Mouse (Mus musculus) midbrain, embryonic 12.5 days (tissue): ENCODE measurements around the gene Plekha6. TPM values are rescaled to one million over a fixed set of nuclear protein-coding genes. Genes with fewer than 3 reads are reported as not detected.
A peak's percentile ranks its signal among the peaks of the same experiment; 100 is the strongest.

Source experiments
- ATAC-seq: fragments of 200-750 bp; cut with Nextera tagmentation; 2 replicates; pipeline ENCODE4 v1.8.0; 2017; ENCODE audit warnings: low read depth, moderate TSS enrichment, moderate library complexity; ENCODE audit not compliant: low FRiP score
- H3K27ac ChIP-seq: fragments of 300-500 bp; sonication (generic); replicated peaks from 2 replicates; pipeline ENCODE4 v1.5.1; 2016; ENCODE audit warnings: mild to moderate bottlenecking
- H3K27me3 ChIP-seq: fragments of 300-500 bp; sonication (generic); 2 replicates; pipeline ENCODE4 v1.6.1; 2016; ENCODE audit warnings: mild to moderate bottlenecking
- H3K36me3 ChIP-seq: fragments of 300-500 bp; sonication (generic); 2 replicates; pipeline ENCODE4 v1.6.1; 2016
- H3K4me1 ChIP-seq: fragments of 300-500 bp; sonication (generic); 2 replicates; pipeline ENCODE4 v1.6.1; 2016
- H3K4me2 ChIP-seq: fragments of 300-500 bp; sonication (generic); replicated peaks from 2 replicates; pipeline ENCODE4 v1.6.1; 2016; ENCODE audit warnings: mild to moderate bottlenecking, moderate library complexity
- H3K4me3 ChIP-seq: fragments of 300-500 bp; sonication (generic); 2 replicates; pipeline ENCODE4 v1.5.1; 2016; ENCODE audit warnings: mild to moderate bottlenecking
- H3K9ac ChIP-seq: fragments of 300-500 bp; sonication (generic); replicated peaks from 2 replicates; pipeline ENCODE4 v1.6.1; 2016; ENCODE audit warnings: mild to moderate bottlenecking, moderate library complexity
- H3K9me3 ChIP-seq: fragments of 300-500 bp; sonication (generic); 2 replicates; pipeline ENCODE4 v1.6.1; 2016; ENCODE audit warnings: mild to moderate bottlenecking
- WGBS: fragments of 180-500 bp; shearing (Covaris S2); methylation state at CpG from one replicate; pipeline ENCODE4 v1.1.7; 2016; 5-methylcytosine and 5-hydroxymethylcytosine counted together
- polyA plus RNA-seq: library from polyadenylated mRNA; unstranded; fragments of >200 nt; fragmentation: Nextera tagmentation; extraction: Ambion mirVana; gene quantifications from 2 replicates; pipeline ENCODE4 v1.2.1, GENCODE M21; 2016

Plekha6 gene
- polyA plus RNA-seq, 1 experiment from 2014 or later, result 27.7 TPM

DNA sequence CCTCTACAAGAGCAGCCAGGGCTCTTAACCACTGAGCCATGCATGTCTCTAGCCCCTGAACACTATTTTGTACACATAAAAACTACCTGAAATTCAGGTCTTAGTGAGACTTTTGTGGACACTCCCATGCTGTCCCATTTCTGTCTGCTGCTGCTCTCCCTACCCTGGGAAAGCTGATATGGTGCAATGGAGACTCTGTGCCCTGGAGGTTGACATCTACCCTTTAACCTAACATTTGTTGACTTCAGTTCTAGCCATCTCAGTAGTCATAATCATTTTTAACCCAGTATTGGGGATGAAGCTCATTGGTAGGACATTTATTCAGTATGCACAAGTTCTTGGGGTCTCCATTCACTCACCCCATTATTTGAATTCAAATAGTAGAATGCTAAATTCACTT lies 60.7 kb downstream of the Plekha6 start:
- no peaks in the 10 kb centered on the region for H3K9me3 ChIP-seq
- H3K36me3 ChIP-seq, result no peaks in the 10 kb centered on the region
- peaks cover 45% of the 10 kb centered on the region for H3K4me1 ChIP-seq
- no peak overlapping the region for H3K27ac ChIP-seq
- 0 out of 2 replicates have a peak, but pooled peaks cover 5% of the 10 kb centered on the region for H3K27me3 ChIP-seq
- H3K4me2 ChIP-seq, result no peak overlapping the region
- no peak overlapping the region for H3K4me3 ChIP-seq
- H3K9ac ChIP-seq, result no peak overlapping the region
- ATAC-seq, result no peak

DNA sequence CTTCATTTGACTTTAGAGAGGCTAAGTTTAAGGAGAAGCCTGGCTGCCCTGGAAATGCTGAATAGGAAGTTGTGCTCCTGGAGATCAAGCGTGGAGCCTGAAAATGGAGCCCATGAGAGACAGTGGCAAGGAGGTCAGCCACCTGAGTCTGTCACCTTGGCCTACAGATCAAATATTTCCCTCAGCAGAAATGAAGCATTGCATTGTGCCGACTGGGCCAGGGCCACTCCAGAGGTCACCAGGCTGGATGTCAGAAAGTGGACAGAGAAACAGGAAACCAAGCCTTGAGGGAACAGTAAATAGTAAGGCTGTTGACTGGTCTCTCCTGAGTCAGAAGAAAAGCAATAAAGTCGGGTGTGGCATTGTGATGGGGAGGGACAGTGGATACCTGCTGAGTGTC lies 61.1 kb downstream of the Plekha6 start:
- WGBS, result 75% methylated on average over 3 of the region's 3 CpGs
- no peak overlapping the region for H3K27ac ChIP-seq

DNA sequence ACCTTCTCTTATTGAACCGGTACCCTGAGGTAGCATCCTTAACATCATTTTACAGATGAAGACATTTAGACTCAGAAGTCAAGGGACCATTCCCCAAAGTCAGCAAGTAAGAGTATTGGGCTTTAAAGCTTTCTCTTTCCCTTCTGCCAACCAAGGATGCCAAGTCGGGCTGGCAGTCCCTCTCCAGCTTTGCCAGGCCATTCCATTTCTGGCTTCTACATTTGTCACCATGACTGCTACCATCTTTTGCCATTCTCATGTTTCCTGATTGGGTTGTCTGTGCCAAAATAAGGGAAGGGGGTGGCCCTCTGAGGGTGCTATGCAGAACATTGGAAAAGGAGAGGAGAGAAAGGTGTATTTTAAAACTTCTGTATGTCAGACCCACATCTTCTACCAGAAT lies 61.6 kb downstream of the Plekha6 start:
- Histone ChIP-seq H3K9ac (0 out of 2 replicates have a peak overlapping the region, but pooled peaks have one; percentile 24), H3K27me3 (0 out of 2 replicates have a peak, but pooled peaks cover 5% of the 10 kb centered on the region), H3K9me3 (no peaks in the 10 kb centered on the region), H3K36me3 (no peaks in the 10 kb centered on the region), H3K4me2 (no peak overlapping the region), H3K27ac (peak overlapping the region; percentile 42; the same call in 1 of the 2 replicates), H3K4me3 (no peak overlapping the region), H3K4me1 (peaks cover 45% of the 10 kb centered on the region)
- WGBS, result 83% methylated on average over 2 of the region's 2 CpGs
- no peak for ATAC-seq

More for the DNA sequence above, 61.1 kb downstream of the Plekha6 start:
- no peak for ATAC-seq
- peaks cover 45% of the 10 kb centered on the region for H3K4me1 ChIP-seq
- H3K4me2 ChIP-seq, result no peak overlapping the region
- no peak overlapping the region for H3K4me3 ChIP-seq
- no peaks in the 10 kb centered on the region for H3K36me3 ChIP-seq
- no peak overlapping the region for H3K9ac ChIP-seq
- no peaks in the 10 kb centered on the region for H3K9me3 ChIP-seq
- 0 out of 2 replicates have a peak, but pooled peaks cover 5% of the 10 kb centered on the region for H3K27me3 ChIP-seq

DNA sequence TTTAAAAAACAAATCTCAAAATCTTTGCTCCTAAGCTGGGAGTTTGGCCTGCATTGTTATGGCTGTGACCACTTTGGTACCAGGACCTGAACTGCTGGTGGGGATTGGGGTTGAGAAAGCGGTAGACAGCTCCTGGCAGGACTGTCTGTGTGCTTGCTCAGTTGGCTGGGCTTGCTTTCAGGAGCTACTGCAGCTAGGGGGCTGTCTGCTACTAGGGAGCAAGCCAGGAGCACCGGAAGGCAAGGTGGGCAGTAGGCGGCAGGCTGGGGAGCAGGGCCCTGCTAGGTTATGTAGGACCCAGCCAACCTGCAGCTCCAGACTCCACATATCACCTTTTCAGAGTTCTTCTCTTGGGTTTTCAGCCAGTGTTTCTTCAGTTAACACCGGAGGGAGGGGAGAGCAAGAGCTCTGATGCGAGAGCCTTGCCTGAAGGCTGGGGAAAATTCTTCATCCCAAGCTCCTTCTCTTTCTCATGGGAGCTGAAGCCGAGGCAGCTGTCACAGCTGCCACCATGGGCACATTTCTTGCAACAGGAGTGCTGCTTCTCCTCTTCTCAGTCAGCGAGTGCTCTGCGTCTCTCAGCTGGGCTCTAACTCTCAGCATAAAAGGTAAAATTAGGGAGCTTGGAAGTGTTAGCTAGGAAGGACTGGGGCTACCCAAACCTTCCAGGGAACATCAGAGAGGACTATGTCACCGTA lies 62.1 kb downstream of the Plekha6 start:
- peak overlapping the region; percentile 24; the same call in 1 of the 2 replicates for H3K9ac ChIP-seq
- H3K4me3 ChIP-seq, result no peak overlapping the region
- H3K9me3 ChIP-seq, result no peaks in the 10 kb centered on the region
- no peaks in the 10 kb centered on the region for H3K36me3 ChIP-seq
- H3K27ac ChIP-seq, result peak overlapping the region; percentile 42
- H3K4me2 ChIP-seq, result no peak overlapping the region
- no peak for ATAC-seq
- H3K4me1 ChIP-seq, result peaks cover 45% of the 10 kb centered on the region
- H3K27me3 ChIP-seq, result 0 out of 2 replicates have a peak, but pooled peaks cover 5% of the 10 kb centered on the region
- 37% methylated on average over 9 of the region's 9 CpGs for WGBS

DNA sequence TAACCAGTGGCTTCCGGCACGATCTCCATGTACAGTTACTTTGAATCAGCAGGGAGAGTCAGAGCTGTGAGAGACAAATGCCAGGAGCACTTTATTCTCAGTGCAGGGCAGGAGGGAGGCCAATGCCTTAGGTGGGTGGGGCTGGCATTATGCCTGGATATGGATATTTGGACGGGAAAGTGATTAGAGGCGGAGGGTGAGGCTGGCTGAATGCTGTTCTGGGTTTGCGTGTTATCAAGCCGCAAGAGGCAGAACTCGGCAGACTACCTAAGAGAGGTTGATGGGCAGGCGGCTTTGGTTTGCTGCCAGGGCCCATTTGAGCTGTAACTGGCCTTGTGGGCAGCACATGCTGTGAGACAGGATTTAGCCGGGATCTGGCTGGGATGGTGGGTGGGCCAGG lies 62.9 kb downstream of the Plekha6 start:
- Histone ChIP-seq H3K4me3 (no peak overlapping the region), H3K27ac (peak overlapping the region; percentile 42; the same call in 1 of the 2 replicates), H3K4me1 (peaks cover 43% of the 10 kb centered on the region), H3K4me2 (0 out of 2 replicates have a peak overlapping the region, but pooled peaks have one; percentile 4), H3K27me3 (0 out of 2 replicates have a peak, but pooled peaks cover 5% of the 10 kb centered on the region), H3K9ac (no peak overlapping the region), H3K9me3 (no peaks in the 10 kb centered on the region), H3K36me3 (no peaks in the 10 kb centered on the region)
- WGBS, result 15% methylated on average over 9 of the region's 9 CpGs
- ATAC-seq, result peak; percentile 23; the same call in 1 of the 2 replicates

DNA sequence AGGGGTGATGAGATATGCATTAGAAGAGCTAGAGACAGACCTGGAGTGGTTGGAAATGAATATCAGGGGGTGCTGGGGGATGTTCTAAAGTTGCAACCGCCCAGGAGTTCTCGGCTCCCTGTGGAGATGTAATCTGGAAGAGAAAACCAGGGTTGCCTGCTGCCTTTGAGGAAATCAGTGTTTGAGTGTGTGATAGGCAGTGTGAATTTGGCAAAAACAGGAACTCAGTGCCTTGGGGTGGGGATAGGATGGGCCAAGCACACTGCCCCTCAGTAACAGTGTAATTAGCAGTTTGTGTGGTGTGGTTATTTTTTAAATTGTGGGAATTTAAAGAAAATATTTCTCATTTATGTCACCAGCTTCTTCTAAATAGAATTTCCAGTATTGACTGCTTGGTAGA lies 63.4 kb downstream of the Plekha6 start:
- Histone ChIP-seq H3K36me3 (no peaks in the 10 kb centered on the region), H3K4me3 (no peak overlapping the region), H3K4me2 (0 out of 2 replicates have a peak overlapping the region, but pooled peaks have one; percentile 4), H3K9me3 (no peaks in the 10 kb centered on the region), H3K27ac (0 out of 2 replicates have a peak overlapping the region, but pooled peaks have one; percentile 40), H3K9ac (no peak overlapping the region), H3K4me1 (peaks cover 40% of the 10 kb centered on the region), H3K27me3 (0 out of 2 replicates have a peak, but pooled peaks cover 5% of the 10 kb centered on the region)
- WGBS, result 29% methylated on average over 2 of the region's 2 CpGs
- no peak for ATAC-seq

DNA sequence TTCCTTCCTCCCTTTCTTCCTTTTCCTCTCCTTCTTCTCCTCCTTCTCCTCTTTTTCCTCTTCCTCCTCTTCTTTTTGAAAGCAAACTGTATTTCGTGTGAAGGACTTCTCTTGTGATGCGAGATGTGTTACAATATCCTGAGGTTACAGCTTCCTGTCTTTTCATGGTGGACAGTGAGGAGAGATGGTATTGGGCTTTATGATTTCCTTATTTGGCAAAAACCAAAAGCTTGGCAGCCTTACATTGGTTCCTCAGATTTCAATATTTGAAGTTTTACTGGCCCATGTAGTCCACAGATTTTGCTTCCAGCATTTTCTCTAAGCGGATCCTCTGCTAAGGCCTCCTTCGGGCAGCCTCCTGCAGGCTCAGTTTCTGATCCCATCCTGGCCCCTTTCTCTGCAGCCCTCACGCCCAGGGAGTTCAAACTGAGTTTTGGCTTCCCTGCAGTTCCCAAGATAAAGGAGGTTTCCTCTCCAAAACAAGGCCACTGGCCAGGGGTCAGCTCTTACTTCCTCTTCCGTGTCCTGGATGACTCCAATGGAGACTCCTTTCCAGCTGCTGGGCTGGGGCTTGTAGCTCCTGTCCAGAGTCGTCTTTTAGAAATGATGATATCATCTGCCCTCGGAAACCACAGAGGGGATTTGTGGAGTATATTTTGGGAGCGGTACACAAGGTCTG lies 64.9 kb downstream of the Plekha6 start:
- peaks cover 29% of the 10 kb centered on the region for H3K4me1 ChIP-seq
- H3K9me3 ChIP-seq, result no peaks in the 10 kb centered on the region
- no peak overlapping the region for H3K4me2 ChIP-seq
- ATAC-seq, result no peak
- no peak overlapping the region for H3K9ac ChIP-seq
- H3K27ac ChIP-seq, result no peak overlapping the region
- 0 out of 2 replicates have a peak, but pooled peaks cover 5% of the 10 kb centered on the region for H3K27me3 ChIP-seq
- WGBS, result 51% methylated on average over 9 of the region's 9 CpGs
- H3K4me3 ChIP-seq, result no peak overlapping the region
- H3K36me3 ChIP-seq, result no peaks in the 10 kb centered on the region

DNA sequence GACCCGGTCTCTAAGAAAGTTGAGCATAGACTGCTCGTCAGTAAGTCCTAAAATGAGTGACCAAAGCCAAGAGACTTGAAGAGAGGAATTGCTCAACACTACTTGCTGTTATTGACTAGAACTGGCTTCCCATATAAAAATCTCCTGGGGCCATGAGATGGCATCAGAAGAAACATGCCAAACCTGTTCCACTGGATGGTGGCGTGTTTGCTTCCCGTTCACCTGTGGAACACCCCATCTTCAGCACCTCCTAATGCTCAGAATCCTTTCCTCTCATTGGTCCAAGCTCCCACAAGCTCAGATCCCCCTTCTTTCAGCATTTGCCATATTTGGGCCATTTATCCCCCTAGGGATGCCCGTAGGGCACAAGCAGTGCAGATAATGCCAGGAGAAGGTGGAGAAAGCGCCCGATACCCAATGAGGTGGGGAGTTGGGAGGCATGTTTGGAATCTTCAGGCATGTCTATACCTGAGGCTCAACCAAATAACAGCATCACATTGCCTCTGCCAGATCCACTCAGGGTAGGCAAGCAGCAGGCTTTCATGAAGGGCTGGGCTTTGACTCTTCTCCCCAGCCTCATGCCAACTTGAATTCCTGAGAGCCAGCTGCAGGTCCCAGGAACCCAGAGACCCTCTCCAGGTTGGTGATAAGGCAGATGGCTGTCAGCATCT lies 67.6 kb downstream of the Plekha6 start:
- Histone ChIP-seq H3K4me1 (peaks cover 30% of the 10 kb centered on the region), H3K9ac (no peak overlapping the region), H3K27ac (no peak overlapping the region), H3K9me3 (no peaks in the 10 kb centered on the region), H3K4me3 (no peak overlapping the region), H3K36me3 (no peaks in the 10 kb centered on the region), H3K27me3 (no peaks in the 10 kb centered on the region), H3K4me2 (no peak overlapping the region)
- WGBS, result 95% methylated on average over 7 of the region's 7 CpGs
- ATAC-seq, result no peak

DNA sequence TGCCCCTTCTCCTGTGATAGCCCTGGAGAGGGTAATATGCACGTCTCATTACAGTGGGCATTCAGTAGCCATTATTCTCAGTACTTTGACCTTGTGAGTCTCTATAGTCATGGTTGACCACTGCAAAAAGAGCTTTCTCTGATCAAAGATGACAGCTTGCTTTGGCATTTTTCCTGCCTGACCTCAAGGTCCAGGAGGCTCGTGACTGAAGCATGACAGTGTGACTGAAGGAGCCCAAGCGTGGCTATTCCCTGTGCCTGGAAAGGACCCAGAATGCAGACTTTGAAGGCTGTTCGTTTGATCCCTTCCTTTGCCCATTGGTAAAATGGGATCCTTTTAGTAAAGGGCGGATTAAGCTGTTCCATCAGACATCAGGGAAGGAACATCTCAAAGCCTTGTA lies 71.9 kb downstream of the Plekha6 start:
- H3K27ac ChIP-seq, result no peak overlapping the region

DNA sequence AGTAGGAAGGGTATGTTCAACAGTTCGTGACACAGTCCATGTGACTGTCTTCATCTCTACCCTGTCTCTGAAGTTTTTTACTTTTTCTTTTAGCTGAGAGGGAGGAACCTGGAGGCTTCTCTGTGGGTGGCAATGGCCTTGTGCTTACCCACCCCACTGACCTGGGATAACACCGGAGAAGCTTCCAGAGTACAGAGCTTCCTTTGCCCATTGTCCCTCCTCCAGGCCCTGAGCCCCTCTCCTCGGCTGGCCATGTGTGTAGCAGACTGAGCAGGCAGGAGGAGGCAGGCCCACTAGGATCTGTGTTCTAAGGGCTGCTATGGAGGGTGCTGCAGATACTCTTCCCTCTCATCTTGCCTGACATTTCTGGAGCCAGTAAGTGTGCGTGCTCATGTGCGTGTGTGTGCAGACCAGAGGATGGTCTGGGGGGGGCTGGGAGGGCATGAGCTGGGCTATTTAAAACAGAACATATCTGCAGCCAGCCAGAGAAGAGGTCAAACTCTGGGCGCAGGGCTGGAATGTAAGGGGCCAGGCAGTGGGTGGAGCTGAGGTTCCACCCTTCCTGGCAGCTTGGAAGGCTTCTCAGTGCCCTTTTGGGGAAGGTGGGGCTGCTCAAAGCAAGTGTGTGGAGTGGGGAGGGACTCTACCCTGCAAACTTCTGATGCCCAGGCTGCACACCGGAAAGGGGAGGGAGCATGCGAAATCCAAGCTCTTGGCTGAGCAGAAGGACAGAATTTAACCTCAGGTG lies 72.9 kb downstream of the Plekha6 start:
- no peak for ATAC-seq
- no peak overlapping the region; the same call in 1 of the 2 replicates for H3K27ac ChIP-seq
- 52% methylated on average over 8 of the region's 8 CpGs for WGBS

More for the DNA sequence above, 71.9 kb downstream of the Plekha6 start:
- Histone ChIP-seq H3K4me3 (no peak overlapping the region), H3K27me3 (no peaks in the 10 kb centered on the region), H3K4me1 (peaks cover 42% of the 10 kb centered on the region), H3K4me2 (no peak overlapping the region), H3K9me3 (no peaks in the 10 kb centered on the region), H3K9ac (no peak overlapping the region), H3K36me3 (peaks cover 12% of the 10 kb centered on the region; the same call in 1 of the 2 replicates)
- ATAC-seq, result no peak
- WGBS, result 29% methylated on average over 5 of the region's 5 CpGs

DNA sequence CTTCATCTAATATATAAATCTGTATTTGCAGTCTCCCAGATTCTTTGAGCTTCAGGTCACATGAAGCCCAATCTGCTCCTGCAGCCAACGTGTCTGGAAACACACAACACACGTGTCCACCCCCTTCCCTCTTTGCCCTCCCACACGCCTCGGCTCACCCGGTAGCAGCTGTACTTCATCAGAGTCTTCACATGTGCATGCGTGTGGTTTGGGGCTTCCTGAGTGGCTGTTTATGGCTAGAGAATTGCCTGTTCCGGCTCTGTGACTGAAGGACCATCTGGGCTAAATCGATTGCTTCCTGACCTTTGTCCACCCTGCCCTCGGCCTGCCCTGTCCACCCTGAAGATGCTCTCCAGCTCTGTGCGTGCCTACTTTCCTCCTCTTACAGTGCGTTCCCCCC lies 73.7 kb downstream of the Plekha6 start:
- H3K9me3 ChIP-seq, result no peaks in the 10 kb centered on the region
- no peak overlapping the region for H3K27ac ChIP-seq
- peaks cover 12% of the 10 kb centered on the region; the same call in 1 of the 2 replicates for H3K36me3 ChIP-seq
- no peak overlapping the region for H3K4me2 ChIP-seq
- H3K27me3 ChIP-seq, result no peaks in the 10 kb centered on the region
- peaks cover 44% of the 10 kb centered on the region for H3K4me1 ChIP-seq
- no peak overlapping the region for H3K9ac ChIP-seq
- WGBS, result 72% methylated on average over 11 of the region's 11 CpGs
- H3K4me3 ChIP-seq, result no peak overlapping the region
- ATAC-seq, result no peak

More for the DNA sequence above, 72.9 kb downstream of the Plekha6 start:
- Histone ChIP-seq H3K4me3 (no peak overlapping the region), H3K4me2 (no peak overlapping the region), H3K4me1 (peaks cover 44% of the 10 kb centered on the region), H3K9me3 (no peaks in the 10 kb centered on the region), H3K36me3 (peaks cover 12% of the 10 kb centered on the region; the same call in 1 of the 2 replicates), H3K27me3 (no peaks in the 10 kb centered on the region), H3K9ac (peak overlapping the region; percentile 4; the same call in 1 of the 2 replicates)
